Mouse (Mus musculus) forebrain, embryonic 16.5 days (tissue): ENCODE results near the gene Rybp. TPM values are rescaled to one million over a fixed set of nuclear protein-coding genes. Genes with fewer than 3 reads are reported as not detected.

ENCODE experiments used
- ATAC-seq: fragments of 200-750 bp; cut with Nextera tagmentation; 2 replicates; pipeline ENCODE4 v1.8.0; 2017; ENCODE audit warnings: mild to moderate bottlenecking, moderate library complexity
- H3K27ac ChIP-seq: fragments of 300-500 bp; sonication (generic); 2 replicates; pipeline ENCODE4 v1.5.1; 2014; ENCODE audit warnings: low read length, control low read depth
- H3K27me3 ChIP-seq: fragments of 300-500 bp; sonication (generic); replicated peaks from 2 replicates; pipeline ENCODE4 v1.6.1; 2014; ENCODE audit warnings: low read length; ENCODE audit not compliant: control insufficient read depth, insufficient read depth
- H3K36me3 ChIP-seq: fragments of 300-500 bp; sonication (generic); 2 replicates; pipeline ENCODE4 v1.6.1; 2014; ENCODE audit not compliant: control insufficient read depth, insufficient read depth
- H3K4me1 ChIP-seq: fragments of 300-500 bp; sonication (generic); replicated peaks from 2 replicates; pipeline ENCODE4 v1.6.1; 2014; ENCODE audit warnings: low read length; ENCODE audit not compliant: control insufficient read depth, insufficient read depth
- H3K4me2 ChIP-seq: fragments of 300-500 bp; sonication (generic); 2 replicates; pipeline ENCODE4 v1.6.1; 2014; ENCODE audit warnings: mild to moderate bottlenecking, low read length, control low read depth
- H3K4me3 ChIP-seq: fragments of 300-500 bp; sonication (generic); replicated peaks from 2 replicates; pipeline ENCODE4 v1.5.1; 2014; ENCODE audit warnings: mild to moderate bottlenecking, low read length, control low read depth
- H3K9ac ChIP-seq: fragments of 300-500 bp; sonication (generic); replicated peaks from 2 replicates; pipeline ENCODE4 v1.6.1; 2014; ENCODE audit warnings: low read depth, low read length, control low read depth
- H3K9me3 ChIP-seq: fragments of 300-500 bp; sonication (generic); 2 replicates; pipeline ENCODE4 v1.6.1; 2016; ENCODE audit warnings: low read length; ENCODE audit not compliant: control insufficient read depth
- WGBS: fragments of 180-500 bp; shearing (Covaris S2); extraction: QIAGEN DNeasy Blood & Tissue Kit; methylation state at CpG from one replicate; pipeline ENCODE4 v1.1.7; 2014; 5-methylcytosine and 5-hydroxymethylcytosine counted together
- polyA plus RNA-seq: library from polyadenylated mRNA; unstranded; fragments of >200 nt; fragmentation: Nextera tagmentation; extraction: Ambion mirVana; gene quantifications from 2 replicates; pipeline ENCODE4 v1.2.1, GENCODE M21; 2015

The Rybp gene
- polyA plus RNA-seq, 1 experiment from 2014 or later = 31.2 TPM

DNA sequence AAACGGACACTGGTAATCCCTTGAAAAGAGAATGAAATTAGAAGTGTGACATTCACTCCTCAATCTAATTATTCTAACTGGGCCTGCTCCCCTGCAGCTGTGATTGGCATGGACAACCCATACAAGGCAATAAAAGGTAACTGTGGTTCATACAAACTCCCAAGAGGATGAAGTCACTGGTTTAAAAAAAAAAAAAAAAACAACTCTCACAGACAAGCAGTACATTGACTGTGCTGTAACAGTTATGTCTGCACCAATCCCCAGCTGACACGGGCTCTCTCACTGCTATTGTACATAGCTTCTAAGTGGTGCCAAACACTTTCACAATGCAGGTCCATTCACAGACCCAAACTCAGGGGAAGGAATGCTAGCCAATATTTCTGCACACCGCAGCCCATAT is 53.8 kb downstream of the Rybp start:
- Histone ChIP-seq H3K4me1 (peaks cover 12% of the 10 kb centered on the region), H3K27me3 (no peaks in the 10 kb centered on the region), H3K4me3 (no peak overlapping the region), H3K4me2 (no peak overlapping the region), H3K36me3 (no peaks in the 10 kb centered on the region; the same call in 1 of the 2 replicates), H3K27ac (no peak overlapping the region; the same call in 1 of the 2 replicates), H3K9me3 (no peaks in the 10 kb centered on the region), H3K9ac (no peak overlapping the region)
- WGBS = 9% methylated on average over 3 of the region's 3 CpGs
- peak; percentile 84 for ATAC-seq

DNA sequence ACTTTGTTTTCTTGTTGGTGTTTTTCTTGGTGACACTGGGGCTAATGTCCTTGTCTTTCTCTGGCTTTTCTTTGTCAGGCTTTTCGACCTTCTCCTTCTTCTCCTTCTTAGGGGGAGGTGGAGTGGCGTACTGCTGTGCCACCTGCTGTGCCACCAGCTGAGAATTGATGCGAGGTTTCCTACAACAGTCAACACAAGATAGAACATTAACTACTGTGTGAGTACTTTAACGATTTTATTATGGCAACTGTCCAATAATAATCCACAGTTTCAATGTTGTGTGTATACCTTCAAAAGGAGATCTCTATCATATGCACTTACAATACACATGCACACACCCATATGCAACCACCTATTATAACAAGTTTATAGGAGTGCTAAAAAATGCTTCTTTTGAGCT is 54.2 kb downstream of the Rybp start:
- Histone ChIP-seq H3K9ac (no peak overlapping the region), H3K27me3 (no peaks in the 10 kb centered on the region), H3K27ac (no peak overlapping the region), H3K9me3 (no peaks in the 10 kb centered on the region), H3K4me3 (no peak overlapping the region), H3K36me3 (no peaks in the 10 kb centered on the region; the same call in 1 of the 2 replicates), H3K4me2 (no peak overlapping the region), H3K4me1 (peaks cover 12% of the 10 kb centered on the region)
- ATAC-seq = no peak
- WGBS = 12% methylated on average over 4 of the region's 4 CpGs

DNA sequence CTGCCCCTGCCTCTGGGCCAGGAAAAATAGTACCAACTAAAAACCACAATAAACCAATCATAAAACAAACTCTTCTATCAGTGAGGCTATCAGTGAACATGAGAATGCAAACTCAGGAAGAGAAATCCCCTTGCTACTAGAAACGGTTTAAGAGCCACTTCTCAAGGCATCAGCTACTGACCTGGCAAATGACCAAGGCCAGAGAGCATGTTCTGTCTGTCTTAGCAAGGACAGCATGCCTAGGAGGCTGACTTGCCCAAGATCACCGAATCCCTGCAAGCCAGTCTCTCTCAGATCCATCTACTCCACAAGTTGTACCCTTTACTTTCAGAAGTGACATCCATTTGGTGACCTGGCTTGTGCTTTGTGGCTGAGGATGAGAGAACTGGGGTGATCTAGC is 61.1 kb downstream of the Rybp start:
- WGBS = 80% methylated on average over 2 of the region's 2 CpGs
- Histone ChIP-seq H3K27ac (no peak overlapping the region), H3K9ac (no peak overlapping the region), H3K36me3 (no peaks in the 10 kb centered on the region), H3K9me3 (no peaks in the 10 kb centered on the region), H3K4me1 (no peaks in the 10 kb centered on the region), H3K4me2 (no peak overlapping the region), H3K4me3 (no peak overlapping the region), H3K27me3 (no peaks in the 10 kb centered on the region)
- no peak for ATAC-seq

DNA sequence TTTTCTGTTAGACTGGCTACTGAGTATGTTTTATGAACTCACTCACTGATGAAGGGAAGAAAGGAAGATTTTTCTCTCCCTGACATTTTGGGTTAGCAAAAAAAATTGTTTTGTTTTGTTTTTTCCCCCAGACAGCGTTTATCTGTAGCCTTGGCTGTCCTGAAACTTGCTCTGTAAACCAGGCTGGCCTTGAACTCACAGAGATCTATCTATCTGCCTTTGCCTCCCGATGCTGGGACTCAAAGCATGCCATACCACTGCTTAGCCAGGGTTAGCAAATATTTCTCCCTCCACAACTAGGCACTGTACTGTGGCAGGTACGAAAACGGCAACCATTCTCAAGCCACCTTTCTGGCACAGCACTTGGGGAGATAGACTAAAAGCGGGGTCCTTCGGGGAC is 63.4 kb downstream of the Rybp start:
- WGBS = 95% methylated on average over 6 of the region's 6 CpGs
- Histone ChIP-seq H3K36me3 (no peaks in the 10 kb centered on the region), H3K4me3 (no peak overlapping the region), H3K9ac (no peak overlapping the region), H3K27ac (no peak overlapping the region), H3K27me3 (no peaks in the 10 kb centered on the region), H3K4me1 (peaks cover 6% of the 10 kb centered on the region), H3K9me3 (no peaks in the 10 kb centered on the region), H3K4me2 (no peak overlapping the region)
- ATAC-seq = no peak

DNA sequence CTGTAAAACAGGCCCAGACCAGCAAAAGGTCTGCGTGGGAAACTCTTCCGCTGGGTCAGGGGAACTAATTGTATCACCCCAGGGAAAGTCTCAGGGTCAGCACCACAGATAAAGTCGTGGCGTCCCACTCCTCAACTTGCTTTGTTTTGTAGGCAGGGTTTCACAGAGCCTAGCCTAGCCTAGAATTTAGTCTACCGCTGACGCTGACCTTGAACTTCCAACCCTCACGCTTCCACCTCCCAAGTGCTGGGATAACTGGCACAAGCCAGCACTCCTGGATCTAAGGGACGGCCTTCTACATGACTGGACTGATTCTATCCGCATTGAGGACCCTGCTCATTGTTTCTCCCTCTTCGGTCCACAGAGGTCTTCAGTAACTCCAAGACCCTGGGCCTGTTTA is 63.9 kb downstream of the Rybp start:
- Histone ChIP-seq H3K4me3 (no peak overlapping the region), H3K4me1 (peaks cover 11% of the 10 kb centered on the region), H3K9ac (no peak overlapping the region), H3K27ac (no peak overlapping the region), H3K27me3 (no peaks in the 10 kb centered on the region), H3K9me3 (no peaks in the 10 kb centered on the region), H3K4me2 (no peak overlapping the region), H3K36me3 (no peaks in the 10 kb centered on the region)
- WGBS = 94% methylated on average over 10 of the region's 10 CpGs
- ATAC-seq = no peak

DNA sequence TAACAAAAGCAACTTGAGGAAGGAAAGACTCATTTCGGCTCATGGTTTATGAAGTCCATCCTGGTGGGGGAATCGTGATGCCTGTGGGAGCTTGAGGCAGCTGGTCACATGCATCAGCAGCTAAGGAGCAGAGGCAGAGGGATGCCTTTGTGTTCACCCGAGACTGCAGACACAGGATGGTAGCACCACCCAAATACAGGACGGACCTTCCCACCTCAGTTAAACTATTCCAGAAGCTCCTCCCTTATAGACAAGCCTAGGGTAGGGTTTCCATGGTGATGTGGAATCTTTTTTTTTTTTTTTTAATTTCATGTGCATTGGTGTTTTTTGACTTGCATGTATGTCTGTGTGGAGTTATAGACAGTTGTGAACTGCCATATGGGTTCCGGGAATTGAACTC is 64.4 kb downstream of the Rybp start:
- Histone ChIP-seq H3K9me3 (no peaks in the 10 kb centered on the region), H3K4me3 (no peak overlapping the region), H3K4me1 (peaks cover 13% of the 10 kb centered on the region), H3K4me2 (no peak overlapping the region), H3K36me3 (no peaks in the 10 kb centered on the region), H3K27ac (no peak overlapping the region), H3K9ac (no peak overlapping the region), H3K27me3 (no peaks in the 10 kb centered on the region)
- no peak for ATAC-seq
- WGBS = 85% methylated on average over 5 of the region's 5 CpGs

DNA sequence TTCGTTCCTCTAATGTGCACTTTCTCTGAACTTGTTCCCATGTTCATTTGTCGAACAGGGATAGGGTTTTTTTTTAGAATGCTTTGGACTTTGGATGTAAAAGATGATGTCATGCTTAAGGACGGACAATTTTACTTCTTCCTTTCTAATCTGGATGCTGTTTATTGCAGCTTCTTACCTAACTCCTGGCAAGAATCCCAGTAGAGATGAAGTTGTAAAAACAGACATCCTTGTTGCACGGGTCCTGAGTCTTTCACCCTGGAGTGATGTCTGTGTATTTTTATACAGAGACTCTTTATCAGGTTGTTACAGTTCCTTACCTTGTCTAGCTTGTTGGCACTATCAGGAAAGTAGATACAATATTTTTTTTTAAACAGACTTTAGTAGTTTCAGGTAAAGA is 65.5 kb downstream of the Rybp start:
- no peak overlapping the region for H3K4me2 ChIP-seq
- 45% methylated on average over 4 of the region's 4 CpGs for whole genome bisulfite sequencing
- H3K4me1 ChIP-seq = peaks cover 13% of the 10 kb centered on the region

DNA sequence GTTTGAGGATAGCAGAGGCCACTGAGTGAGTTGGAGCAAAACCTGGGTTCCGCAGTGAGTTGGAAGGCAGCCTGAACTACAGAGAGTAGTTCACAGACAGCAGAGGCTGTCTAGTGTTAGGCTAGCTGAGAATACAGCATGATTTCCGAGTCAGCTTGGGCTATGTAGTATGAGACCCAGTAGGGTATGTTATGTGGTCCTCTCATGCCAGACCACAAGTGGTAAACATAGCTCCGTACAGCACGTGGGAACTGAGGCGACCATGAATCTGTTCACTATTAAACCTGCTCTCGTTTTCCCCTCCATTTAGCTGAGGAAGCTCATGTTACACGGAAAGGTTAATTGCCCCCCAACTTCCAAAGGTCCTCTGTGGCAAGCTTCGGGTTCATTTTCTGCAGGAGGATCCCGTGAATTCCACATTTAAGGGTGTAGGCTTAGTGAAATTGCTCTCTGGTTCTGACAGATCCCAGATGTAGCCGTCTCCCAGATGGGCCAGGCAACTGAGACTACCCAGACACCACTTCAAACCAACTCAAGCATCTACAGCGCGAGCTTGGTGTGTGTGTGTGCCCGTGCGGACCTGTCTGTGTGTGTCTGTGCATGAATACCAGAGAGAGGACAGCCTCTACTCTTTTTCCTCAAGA is 66.2 kb downstream of the Rybp start:
- Histone ChIP-seq H3K4me1 (peaks cover 13% of the 10 kb centered on the region), H3K36me3 (no peaks in the 10 kb centered on the region), H3K27ac (no peak overlapping the region), H3K9ac (no peak overlapping the region), H3K4me3 (no peak overlapping the region), H3K9me3 (no peaks in the 10 kb centered on the region), H3K27me3 (no peaks in the 10 kb centered on the region), H3K4me2 (no peak overlapping the region)
- no peak for ATAC-seq
- 81% methylated on average over 14 of the region's 14 CpGs for WGBS

More for the DNA sequence above, 65.5 kb downstream of the Rybp start:
- no peaks in the 10 kb centered on the region for H3K36me3 ChIP-seq
- H3K9me3 ChIP-seq = no peaks in the 10 kb centered on the region
- H3K4me3 ChIP-seq = no peak overlapping the region
- no peak for ATAC-seq
- no peak overlapping the region for H3K9ac ChIP-seq
- H3K27me3 ChIP-seq = no peaks in the 10 kb centered on the region
- no peak overlapping the region for H3K27ac ChIP-seq

DNA sequence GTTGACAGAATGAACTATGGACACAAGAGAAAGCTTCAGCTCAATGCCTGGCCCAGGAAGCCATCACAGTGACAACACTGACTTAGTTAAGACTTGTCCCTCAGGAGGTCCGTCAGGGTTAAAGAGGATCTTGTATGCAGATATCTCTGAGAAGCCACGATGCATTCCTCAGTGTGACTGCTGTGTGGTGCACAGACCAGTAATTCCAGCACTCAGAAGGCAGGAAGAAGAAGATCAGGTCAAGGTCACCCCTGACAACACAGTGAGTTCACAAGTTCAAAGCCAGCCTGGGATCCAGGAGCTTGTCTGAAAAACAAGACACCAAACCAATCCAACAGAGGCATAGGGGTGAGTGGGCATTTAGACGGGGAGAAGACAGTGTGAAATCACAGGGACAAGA is 67.3 kb downstream of the Rybp start:
- no peak for ATAC-seq
- Histone ChIP-seq H3K36me3 (no peaks in the 10 kb centered on the region), H3K4me1 (peaks cover 13% of the 10 kb centered on the region), H3K27me3 (no peaks in the 10 kb centered on the region), H3K4me2 (no peak overlapping the region), H3K27ac (no peak overlapping the region), H3K9me3 (no peaks in the 10 kb centered on the region), H3K9ac (no peak overlapping the region), H3K4me3 (no peak overlapping the region)
- WGBS = 83% methylated on average over 3 of the region's 3 CpGs
